Mouse (Mus musculus) olfactory bulb, adult 2 months (tissue): ENCODE results near the gene Edf1.

Experiments used
- CTCF ChIP-seq: fragments of 200-500 bp; IDR thresholded peaks from 2 replicates; pipeline ENCODE4 v1.5.1; 2012; ENCODE audit warnings: low read depth, mild to moderate bottlenecking, low read length, moderate library complexity; ENCODE audit not compliant: insufficient read depth
- POLR2A ChIP-seq: fragments of 200-500 bp; IDR thresholded peaks from 2 replicates; pipeline ENCODE4 v1.6.1; 2012; ENCODE audit warnings: mild to moderate bottlenecking, low read depth, low read length, moderate library complexity; ENCODE audit not compliant: insufficient read depth

DNA sequence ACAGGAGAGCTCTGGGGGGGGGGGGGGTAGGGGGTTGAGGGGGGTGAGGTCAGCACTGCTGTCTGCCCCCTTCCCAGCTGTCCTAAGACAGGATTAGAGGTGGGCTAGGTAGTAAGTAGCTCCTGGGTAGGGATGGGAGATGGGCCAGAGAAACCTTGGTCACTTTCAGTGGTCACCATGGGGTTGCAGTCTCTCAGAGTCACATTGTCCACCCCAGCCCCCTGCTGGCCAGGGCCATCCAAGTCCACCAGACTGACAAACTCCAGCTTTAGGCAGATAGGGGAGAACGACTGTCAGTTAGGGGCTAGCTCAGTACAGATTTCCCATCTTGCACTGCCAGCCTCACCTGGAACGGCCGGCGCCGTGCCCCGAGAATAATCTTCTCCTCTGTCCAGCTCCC is 8.9 kb downstream of the Edf1 start:
- TF ChIP-seq POLR2A (no peak), CTCF (no peak)
